26 mouse cellular contexts compared by ENCODE assay signal in genomic region chr7:137685320-137685719, GRCm38 (mm10).
DNase-seq lines count a peak whose midpoint lies in the region; ATAC-seq lines count a peak whose summit lies in the region.
"Had no signal": no experiment of that assay in that cellular context is flagged by ENCODE, and none has a peak within 500 bp of the region (broad histone marks: within the 10 kb centered on the region; RNA-seq: fewer than 3 reads in every experiment).

No protein-coding gene starts in this region.

- no peak overlapping the region for H3K4me3 ChIP-seq in forebrain, embryonic 11.5 days (ENCODE audit: low read depth, low read length)
- H3K4me3 ChIP-seq in forebrain, embryonic 15.5 days, result no peak overlapping the region
- H3K4me3 ChIP-seq in kidney, embryonic 16.5 days (ENCODE audit: low read length), result no peak overlapping the region
- H3K4me3 ChIP-seq: embryonic facial prominence, embryonic 12.5 days; gastrocnemius, adult 2 months; heart, adult 2 months; heart, embryonic 12.5 days; lung, embryonic 15.5 days; midbrain, embryonic 12.5 days had no signal

- DNase-seq in forebrain, embryonic 11.5 days (ENCODE audit: low spot score), result peak; percentile 37
- no peak for DNase-seq in kidney, postnatal 36 days
- peak; percentile 13 for DNase-seq in retina, postnatal 1 day
- no peak for DNase-seq in retina, embryonic 14.5 days (ENCODE audit: low spot score)
- no peak for DNase-seq in adrenal gland, postnatal 36 days
- no peak for DNase-seq in Muller cell, postnatal 12 days (ENCODE audit: inconsistent ontology term)
- DNase-seq: adrenal gland, postnatal 25 days; cerebellum, adult 18-20 months; cerebellum, postnatal 10 days; gastrocnemius, adult 2 months; gastrocnemius, postnatal 36 days; heart, adult 2 months; kidney, adult 2 months; lung, postnatal 36 days; right cerebral cortex, postnatal 25 days; thymus, postnatal 14 days had no signal

- no peak overlapping the region for H3K27ac ChIP-seq in forebrain, embryonic 11.5 days (ENCODE audit: low read depth, low read length)
- no peak overlapping the region for H3K27ac ChIP-seq in forebrain, embryonic 15.5 days (replicated peaks)
- H3K27ac ChIP-seq in kidney, embryonic 16.5 days (ENCODE audit: low read length), result no peak overlapping the region
- H3K27ac ChIP-seq: embryonic facial prominence, embryonic 12.5 days; gastrocnemius, adult 2 months; heart, adult 2 months; hindbrain, embryonic 14.5 days; lung, embryonic 15.5 days; midbrain, embryonic 12.5 days had no signal

- no peaks in the 10 kb centered on the region for H3K9me3 ChIP-seq in forebrain, embryonic 11.5 days (ENCODE audit: control insufficient read depth, low read length)
- H3K9me3 ChIP-seq in forebrain, embryonic 15.5 days, result no peaks in the 10 kb centered on the region
- H3K9me3 ChIP-seq in kidney, embryonic 16.5 days (ENCODE audit: low read length), result no peaks in the 10 kb centered on the region
- H3K9me3 ChIP-seq: embryonic facial prominence, embryonic 12.5 days; heart, embryonic 12.5 days; lung, embryonic 15.5 days; midbrain, embryonic 12.5 days had no signal

- ATAC-seq in forebrain, embryonic 11.5 days (replicated peaks; ENCODE audit: low FRiP score), result no peak
- no peak for ATAC-seq in forebrain, embryonic 15.5 days (replicated peaks)
- peak; percentile 57; the same call in 1 of the 2 replicates for ATAC-seq in kidney, embryonic 16.5 days (ENCODE audit: low FRiP score, low TSS enrichment)
- ATAC-seq: CD4-positive, CD25-positive, alpha-beta regulatory T cell, adult 4 months; forebrain, embryonic 16.5 days had no signal

- WGBS in forebrain, embryonic 11.5 days, result 79% methylated on average over 6 of the region's 6 CpGs
- WGBS in forebrain, embryonic 15.5 days, result 81% methylated on average over 6 of the region's 6 CpGs
- WGBS in kidney, embryonic 16.5 days, result 13% methylated on average over 6 of the region's 6 CpGs

- no peak overlapping the region for H3K9ac ChIP-seq in forebrain, embryonic 11.5 days (ENCODE audit: low read length)
- H3K9ac ChIP-seq in forebrain, embryonic 15.5 days (replicated peaks), result no peak overlapping the region
- H3K9ac ChIP-seq in kidney, embryonic 16.5 days (replicated peaks; ENCODE audit: low read length), result no peak overlapping the region
- H3K9ac ChIP-seq: embryonic facial prominence, embryonic 12.5 days; heart, embryonic 12.5 days; hindbrain, embryonic 14.5 days; lung, embryonic 15.5 days; midbrain, embryonic 12.5 days had no signal

- no peak overlapping the region for H3K4me2 ChIP-seq in forebrain, embryonic 11.5 days (ENCODE audit: low read depth, low read length, severe bottlenecking)
- no peak overlapping the region for H3K4me2 ChIP-seq in forebrain, embryonic 15.5 days (replicated peaks)
- no peak overlapping the region for H3K4me2 ChIP-seq in kidney, embryonic 16.5 days (replicated peaks; ENCODE audit: low read depth, low read length)
- H3K4me2 ChIP-seq: embryonic facial prominence, embryonic 12.5 days; heart, embryonic 12.5 days; hindbrain, embryonic 14.5 days; liver, embryonic 11.5 days; lung, embryonic 15.5 days; midbrain, embryonic 12.5 days had no signal

- H3K4me1 ChIP-seq in forebrain, embryonic 11.5 days (replicated peaks; ENCODE audit: control insufficient read depth, insufficient read depth, low read length), result no peaks in the 10 kb centered on the region
- H3K4me1 ChIP-seq in forebrain, embryonic 15.5 days, result no peaks in the 10 kb centered on the region
- peaks cover 13% of the 10 kb centered on the region; the same call in 1 of the 2 replicates for H3K4me1 ChIP-seq in kidney, embryonic 16.5 days (ENCODE audit: insufficient read depth, low read length)
- H3K4me1 ChIP-seq: heart, embryonic 12.5 days; lung, embryonic 15.5 days had no signal

- H3K27me3 ChIP-seq in forebrain, embryonic 11.5 days (ENCODE audit: control insufficient read depth, insufficient read depth, low read length), result no peaks in the 10 kb centered on the region
- no peaks in the 10 kb centered on the region for H3K27me3 ChIP-seq in forebrain, embryonic 15.5 days
- no peaks in the 10 kb centered on the region for H3K27me3 ChIP-seq in kidney, embryonic 16.5 days (ENCODE audit: insufficient read depth, low read length)
- H3K27me3 ChIP-seq: embryonic facial prominence, embryonic 12.5 days; heart, embryonic 12.5 days; lung, embryonic 15.5 days; midbrain, embryonic 12.5 days had no signal

- H3K36me3 ChIP-seq in forebrain, embryonic 11.5 days (ENCODE audit: control insufficient read depth, insufficient read depth, low read length), result no peaks in the 10 kb centered on the region
- no peaks in the 10 kb centered on the region for H3K36me3 ChIP-seq in forebrain, embryonic 15.5 days
- no peaks in the 10 kb centered on the region for H3K36me3 ChIP-seq in kidney, embryonic 16.5 days (ENCODE audit: insufficient read depth, low read length)
- H3K36me3 ChIP-seq: embryonic facial prominence, embryonic 12.5 days; heart, embryonic 12.5 days; lung, embryonic 15.5 days; midbrain, embryonic 12.5 days had no signal

Comparison
In these comparisons a context has a peak if more than half of its experiments do, and no peak if none do; other contexts are left out.
1. DNase-seq: peak in forebrain, embryonic 11.5 days (single experiment) and retina, postnatal 1 day (single experiment); none in kidney, postnatal 36 days (0 of 2), retina, embryonic 14.5 days (single experiment), adrenal gland, postnatal 36 days (0 of 2) and Muller cell, postnatal 12 days (single experiment).